Mouse (Mus musculus): ENCODE results near the gene Gch1. TPM values are rescaled to one million over a fixed set of nuclear protein-coding genes. Genes with fewer than 3 reads are reported as not detected.

Gch1 gene
- polyA plus RNA-seq, 1 experiment from 2014 or later: 6.0 TPM

- Histone ChIP-seq H3K4me1 (ENCODE audit: control insufficient read depth, insufficient read depth, low read length) (no peaks in the 10 kb centered on the region), H3K9me3 (replicated peaks; ENCODE audit: control insufficient read depth, low read length, poor library complexity, severe bottlenecking) (no peaks in the 10 kb centered on the region), H3K27me3 (ENCODE audit: control insufficient read depth, insufficient read depth, low read depth, low read length) (no peaks in the 10 kb centered on the region), H3K36me3 (ENCODE audit: control insufficient read depth, insufficient read depth, low read length) (no peaks in the 10 kb centered on the region), H3K4me2 (ENCODE audit: low read length) (no peak overlapping the region), H3K9ac (ENCODE audit: low read depth, low read length) (no peak overlapping the region), H3K27ac (ENCODE audit: low read length) (no peak overlapping the region), H3K4me3 (ENCODE audit: low read depth, low read length) (no peak overlapping the region)
- ATAC-seq: no peak
- 79% methylated on average over 10 of the region's 10 CpGs for WGBS
Observed at GRCm38 (mm10) chr14:47224476-47225325, 35.5 kb upstream of the Gch1 start.

- Histone ChIP-seq H3K4me1 (ENCODE audit: control insufficient read depth, insufficient read depth, low read length) (no peaks in the 10 kb centered on the region), H3K27ac (ENCODE audit: low read length) (no peak overlapping the region), H3K36me3 (ENCODE audit: control insufficient read depth, insufficient read depth, low read length) (no peaks in the 10 kb centered on the region), H3K9ac (ENCODE audit: low read depth, low read length) (no peak overlapping the region), H3K4me2 (ENCODE audit: low read length) (no peak overlapping the region), H3K9me3 (replicated peaks; ENCODE audit: control insufficient read depth, low read length, poor library complexity, severe bottlenecking) (no peaks in the 10 kb centered on the region), H3K4me3 (ENCODE audit: low read depth, low read length) (no peak overlapping the region), H3K27me3 (ENCODE audit: control insufficient read depth, insufficient read depth, low read depth, low read length) (no peaks in the 10 kb centered on the region)
- no peak for ATAC-seq
- WGBS: 81% methylated on average over 11 of the region's 11 CpGs
Observed at GRCm38 (mm10) chr14:47222631-47223450, 33.6 kb upstream of the Gch1 start.

- no peaks in the 10 kb centered on the region for H3K9me3 ChIP-seq (replicated peaks; ENCODE audit: control insufficient read depth, low read length, poor library complexity, severe bottlenecking)
- no peaks in the 10 kb centered on the region for H3K27me3 ChIP-seq (ENCODE audit: control insufficient read depth, insufficient read depth, low read depth, low read length)
- no peak overlapping the region for H3K9ac ChIP-seq (ENCODE audit: low read depth, low read length)
- H3K4me2 ChIP-seq (ENCODE audit: low read length): no peak overlapping the region
- no peak overlapping the region for H3K27ac ChIP-seq (ENCODE audit: low read length)
- H3K36me3 ChIP-seq (ENCODE audit: control insufficient read depth, insufficient read depth, low read length): no peaks in the 10 kb centered on the region
- H3K4me3 ChIP-seq (ENCODE audit: low read depth, low read length): no peak overlapping the region
- H3K4me1 ChIP-seq (ENCODE audit: control insufficient read depth, insufficient read depth, low read length): no peaks in the 10 kb centered on the region
- 89% methylated on average over 11 of the region's 11 CpGs for WGBS
- no peak for ATAC-seq
Observed at GRCm38 (mm10) chr14:47221567-47221966, 32.4 kb upstream of the Gch1 start.

GRCm38 (mm10) chr14:47220231-47221025, 31.2 kb upstream of the Gch1 start:
- Histone ChIP-seq H3K9me3 (replicated peaks; ENCODE audit: control insufficient read depth, low read length, poor library complexity, severe bottlenecking) (no peaks in the 10 kb centered on the region), H3K4me1 (ENCODE audit: control insufficient read depth, insufficient read depth, low read length) (no peaks in the 10 kb centered on the region), H3K9ac (ENCODE audit: low read depth, low read length) (no peak overlapping the region), H3K27ac (ENCODE audit: low read length) (no peak overlapping the region), H3K36me3 (ENCODE audit: control insufficient read depth, insufficient read depth, low read length) (no peaks in the 10 kb centered on the region), H3K4me2 (ENCODE audit: low read length) (no peak overlapping the region), H3K27me3 (ENCODE audit: control insufficient read depth, insufficient read depth, low read depth, low read length) (no peaks in the 10 kb centered on the region), H3K4me3 (ENCODE audit: low read depth, low read length) (no peak overlapping the region)
- 88% methylated on average over 8 of the region's 8 CpGs for WGBS
- no peak for ATAC-seq

- H3K36me3 ChIP-seq (ENCODE audit: control insufficient read depth, insufficient read depth, low read length): no peaks in the 10 kb centered on the region
- 88% methylated on average over 9 of the region's 9 CpGs for WGBS
- no peak for ATAC-seq
- H3K27ac ChIP-seq (ENCODE audit: low read length): no peak overlapping the region
- no peak overlapping the region for H3K4me3 ChIP-seq (ENCODE audit: low read depth, low read length)
- H3K27me3 ChIP-seq (ENCODE audit: control insufficient read depth, insufficient read depth, low read depth, low read length): no peaks in the 10 kb centered on the region
- H3K4me1 ChIP-seq (ENCODE audit: control insufficient read depth, insufficient read depth, low read length): no peaks in the 10 kb centered on the region
- H3K9me3 ChIP-seq (replicated peaks; ENCODE audit: control insufficient read depth, low read length, poor library complexity, severe bottlenecking): no peaks in the 10 kb centered on the region
- no peak overlapping the region for H3K4me2 ChIP-seq (ENCODE audit: low read length)
- no peak overlapping the region for H3K9ac ChIP-seq (ENCODE audit: low read depth, low read length)
Observed at GRCm38 (mm10) chr14:47218766-47219606, 29.8 kb upstream of the Gch1 start.

GRCm38 (mm10) chr14:47216541-47216940, 27.3 kb upstream of the Gch1 start:
- no peak overlapping the region for H3K4me2 ChIP-seq (ENCODE audit: low read length)
- no peaks in the 10 kb centered on the region for H3K9me3 ChIP-seq (replicated peaks; ENCODE audit: control insufficient read depth, low read length, poor library complexity, severe bottlenecking)
- H3K9ac ChIP-seq (ENCODE audit: low read depth, low read length): no peak overlapping the region
- H3K27me3 ChIP-seq (ENCODE audit: control insufficient read depth, insufficient read depth, low read depth, low read length): no peaks in the 10 kb centered on the region
- no peaks in the 10 kb centered on the region for H3K4me1 ChIP-seq (ENCODE audit: control insufficient read depth, insufficient read depth, low read length)
- H3K36me3 ChIP-seq (ENCODE audit: control insufficient read depth, insufficient read depth, low read length): no peaks in the 10 kb centered on the region
- ATAC-seq: no peak
- WGBS: 91% methylated on average over 2 of the region's 2 CpGs
- no peak overlapping the region for H3K27ac ChIP-seq (ENCODE audit: low read length)
- H3K4me3 ChIP-seq (ENCODE audit: low read depth, low read length): no peak overlapping the region

GRCm38 (mm10) chr14:47214367-47214766, 25.2 kb upstream of the Gch1 start:
- no peaks in the 10 kb centered on the region for H3K4me1 ChIP-seq (ENCODE audit: control insufficient read depth, insufficient read depth, low read length)
- H3K4me3 ChIP-seq (ENCODE audit: low read depth, low read length): no peak overlapping the region
- no peaks in the 10 kb centered on the region for H3K9me3 ChIP-seq (replicated peaks; ENCODE audit: control insufficient read depth, low read length, poor library complexity, severe bottlenecking)
- no peak overlapping the region for H3K4me2 ChIP-seq (ENCODE audit: low read length)
- no peak overlapping the region for H3K9ac ChIP-seq (ENCODE audit: low read depth, low read length)
- 88% methylated on average over 5 of the region's 5 CpGs for WGBS
- no peaks in the 10 kb centered on the region for H3K36me3 ChIP-seq (ENCODE audit: control insufficient read depth, insufficient read depth, low read length)
- ATAC-seq: no peak
- H3K27ac ChIP-seq (ENCODE audit: low read length): no peak overlapping the region
- no peaks in the 10 kb centered on the region for H3K27me3 ChIP-seq (ENCODE audit: control insufficient read depth, insufficient read depth, low read depth, low read length)

- no peaks in the 10 kb centered on the region for H3K36me3 ChIP-seq (ENCODE audit: control insufficient read depth, insufficient read depth, low read length)
- no peaks in the 10 kb centered on the region for H3K27me3 ChIP-seq (ENCODE audit: control insufficient read depth, insufficient read depth, low read depth, low read length)
- H3K4me1 ChIP-seq (ENCODE audit: control insufficient read depth, insufficient read depth, low read length): no peaks in the 10 kb centered on the region
- no peak overlapping the region for H3K9ac ChIP-seq (ENCODE audit: low read depth, low read length)
- no peaks in the 10 kb centered on the region for H3K9me3 ChIP-seq (replicated peaks; ENCODE audit: control insufficient read depth, low read length, poor library complexity, severe bottlenecking)
- H3K27ac ChIP-seq (ENCODE audit: low read length): no peak overlapping the region
- WGBS: 89% methylated on average over 4 of the region's 4 CpGs
- no peak overlapping the region for H3K4me3 ChIP-seq (ENCODE audit: low read depth, low read length)
- no peak overlapping the region for H3K4me2 ChIP-seq (ENCODE audit: low read length)
- ATAC-seq: no peak
Observed at GRCm38 (mm10) chr14:47213305-47213704, 24.1 kb upstream of the Gch1 start.

Data from midbrain, embryonic 16.5 days (tissue).